Mouse (Mus musculus) T-cell, adult 2 months (primary cell): Measurements from ENCODE around the gene Tcte2.
"Not testable (repeated sequence)": the region's sequence is repeated elsewhere in the genome, so short reads cannot be mapped to it uniquely, and the experiment has no call there.

Source experiments
- DNase-seq: peaks from one replicate; pipeline ENCODE4 v3.0.0; 2022; ENCODE audit warnings: low spot score

Gene Tcte2

DNA sequence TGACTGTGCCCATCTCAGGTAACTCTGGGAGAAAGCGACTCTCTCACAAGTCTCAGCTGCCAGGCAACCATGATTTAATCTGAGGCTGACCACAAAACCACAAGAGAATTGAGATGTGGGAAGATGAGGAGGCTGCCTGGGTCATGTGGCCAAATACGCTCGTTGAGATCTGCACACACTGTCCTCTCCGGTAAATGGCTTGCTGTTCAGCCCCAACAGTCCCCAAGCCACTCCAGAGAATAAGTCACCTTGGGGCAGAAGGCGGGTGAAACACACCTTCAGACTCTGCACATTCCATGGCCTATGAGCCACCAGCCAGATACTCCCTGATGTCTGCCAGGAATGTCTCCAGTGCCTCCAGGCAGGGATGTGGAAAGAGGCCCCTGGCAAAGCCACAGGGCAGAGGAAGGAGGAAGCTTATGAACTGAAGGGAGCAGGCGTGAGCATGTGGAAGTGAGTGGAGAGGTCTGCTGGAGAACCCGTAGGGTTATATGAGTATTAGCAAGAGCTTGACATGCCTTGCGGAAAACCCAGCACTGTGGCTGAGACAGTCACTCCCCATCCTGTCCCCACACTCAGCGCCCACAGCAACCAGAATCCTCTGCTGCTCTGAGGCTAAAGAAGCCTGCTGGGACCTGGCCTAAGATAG is 79.1 kb downstream of the Tcte2 start:
- DNase-seq: peak; percentile 39

DNA sequence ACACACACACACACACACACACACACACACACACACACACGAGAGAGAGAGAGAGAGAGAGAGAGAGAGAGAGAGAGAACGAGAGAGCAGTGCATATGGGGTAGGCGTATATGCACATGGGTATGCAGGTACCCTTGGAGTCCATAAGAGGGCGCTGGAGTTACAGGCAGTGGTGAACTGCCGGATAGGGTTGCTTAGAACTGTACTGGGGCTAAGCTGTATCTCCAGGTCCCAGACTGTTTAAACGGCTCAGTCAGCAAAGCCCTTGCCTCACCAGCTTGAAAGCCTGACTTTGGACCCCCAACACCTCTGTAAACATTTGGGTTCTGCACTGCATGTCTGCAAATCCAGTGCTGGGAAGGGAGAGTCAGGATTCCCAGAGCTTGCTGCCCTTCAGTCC is 79.9 kb downstream of the Tcte2 start:
- no peak for DNase-seq

- DNase-seq: no peak
Measured at GRCm38 (mm10) chr17:13681126-13681525, 80.5 kb downstream of the Tcte2 start.

DNA sequence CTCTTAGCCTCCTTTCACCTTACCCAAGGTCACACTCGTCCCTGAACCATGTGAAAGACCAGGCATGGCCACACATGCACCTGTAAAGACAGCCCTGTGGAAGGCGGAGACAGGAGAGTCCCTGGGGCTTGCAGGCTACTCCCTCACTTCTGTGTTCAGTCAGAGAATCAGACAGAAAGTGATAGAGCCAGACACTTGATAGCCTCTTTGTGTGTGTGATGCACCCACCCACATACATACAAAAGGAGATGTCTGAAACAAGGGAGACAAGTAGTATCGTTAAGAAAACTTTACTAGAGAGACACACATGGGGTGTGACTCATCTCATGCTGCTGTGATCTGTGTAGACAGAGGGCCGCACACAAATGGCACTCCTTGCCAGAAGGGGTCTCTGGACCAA is 81.3 kb downstream of the Tcte2 start:
- no peak for DNase-seq

DNA sequence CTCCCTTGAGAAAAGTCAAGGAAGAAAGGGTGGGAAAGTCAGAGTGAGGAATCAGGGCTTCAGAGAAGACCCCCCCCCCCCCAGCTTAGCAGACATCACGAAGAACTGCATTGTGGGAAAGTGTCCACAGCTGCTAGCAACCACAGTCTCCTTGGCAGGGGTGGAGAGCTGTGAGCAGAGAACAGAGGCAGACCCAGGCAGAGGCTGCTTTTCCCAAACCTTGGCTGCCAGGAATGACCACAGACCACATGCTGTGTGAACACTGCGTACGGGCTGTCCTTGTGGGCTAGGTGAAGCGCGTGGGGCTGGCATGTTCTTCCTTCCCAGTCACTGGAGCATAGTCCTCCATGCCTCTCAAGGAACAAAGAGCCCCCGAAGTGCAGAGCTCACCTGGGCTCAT is 81.9 kb downstream of the Tcte2 start:
- DNase-seq: no peak

- DNase-seq: no peak
Measured at GRCm38 (mm10) chr17:13677225-13678148, 84.1 kb downstream of the Tcte2 start.

DNA sequence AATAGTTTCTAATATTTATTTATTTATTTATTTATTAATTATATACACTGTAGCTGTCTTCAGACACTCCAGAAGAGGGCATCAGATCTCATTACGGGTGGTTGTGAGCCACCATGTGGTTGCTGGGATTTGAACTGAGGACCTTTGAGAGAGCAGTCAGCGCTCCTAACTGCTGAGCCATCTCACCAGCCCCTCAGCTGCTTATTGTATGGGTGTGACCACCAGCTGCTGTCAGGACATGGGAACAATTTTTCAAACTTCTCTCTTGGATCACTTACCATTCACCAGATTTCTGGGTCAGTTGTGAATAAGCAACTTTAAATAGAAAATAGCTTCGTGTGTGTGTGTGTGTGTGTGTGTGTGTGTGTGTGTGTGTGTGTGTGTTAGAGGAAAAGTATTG is 85.5 kb downstream of the Tcte2 start:
- not testable (repeated sequence) for DNase-seq

DNA sequence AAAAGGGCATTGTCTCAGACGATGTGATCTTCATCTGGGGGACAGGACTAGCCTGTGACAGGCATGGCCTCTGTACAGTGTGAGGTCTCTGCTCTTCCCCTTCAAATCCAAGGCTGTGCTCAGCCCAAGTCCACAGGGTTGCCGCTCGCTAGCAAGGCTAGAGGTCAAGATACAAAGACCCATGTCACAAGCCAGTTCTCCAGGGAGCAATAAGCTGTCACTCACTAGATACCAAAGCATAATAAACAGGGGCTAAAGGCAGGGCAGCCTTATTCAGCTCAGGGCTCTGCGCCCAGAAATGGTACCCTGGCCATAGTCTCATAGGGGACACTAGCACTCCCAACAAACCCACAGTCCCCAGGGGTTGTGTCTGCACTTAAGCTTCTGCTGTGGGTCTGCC is 86.0 kb downstream of the Tcte2 start:
- DNase-seq: no peak

DNA sequence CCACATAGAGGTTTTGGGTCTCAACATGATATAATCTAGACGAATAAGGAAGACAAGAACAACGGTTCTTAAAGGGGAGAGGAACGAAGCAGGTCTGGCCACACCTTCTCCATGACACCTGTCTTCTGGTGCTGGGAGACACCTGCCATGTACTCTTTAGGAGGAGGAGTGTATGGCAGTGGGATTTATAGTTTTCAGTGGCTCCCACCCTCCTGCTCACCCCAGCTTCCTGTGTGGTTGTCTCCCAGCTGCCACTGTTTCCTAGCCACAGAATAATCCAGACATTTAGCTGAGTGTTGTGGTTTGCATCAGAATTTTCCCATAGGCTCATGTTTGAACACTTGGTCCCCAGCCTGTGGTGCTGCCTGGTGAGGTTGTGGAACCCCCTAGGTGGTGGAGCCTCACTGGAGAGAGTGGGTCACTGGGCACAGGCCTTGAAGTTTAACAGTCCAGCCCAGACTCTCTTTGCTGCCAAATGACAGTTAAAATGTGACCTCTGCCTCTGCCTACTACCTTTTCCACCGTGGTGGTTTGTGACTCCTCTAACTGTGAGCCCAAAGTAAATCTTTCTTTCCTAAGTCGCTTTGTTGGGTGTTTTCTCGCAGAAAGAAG is 86.8 kb downstream of the Tcte2 start:
- no peak for DNase-seq

GRCm38 (mm10) chr17:13671732-13672131 is 89.9 kb downstream of the Tcte2 start:
- no peak for DNase-seq

GRCm38 (mm10) chr17:13670227-13670626 is 91.4 kb downstream of the Tcte2 start:
- DNase-seq: no peak

- no peak for DNase-seq
Measured at GRCm38 (mm10) chr17:13669206-13669605, 92.4 kb downstream of the Tcte2 start.

DNA sequence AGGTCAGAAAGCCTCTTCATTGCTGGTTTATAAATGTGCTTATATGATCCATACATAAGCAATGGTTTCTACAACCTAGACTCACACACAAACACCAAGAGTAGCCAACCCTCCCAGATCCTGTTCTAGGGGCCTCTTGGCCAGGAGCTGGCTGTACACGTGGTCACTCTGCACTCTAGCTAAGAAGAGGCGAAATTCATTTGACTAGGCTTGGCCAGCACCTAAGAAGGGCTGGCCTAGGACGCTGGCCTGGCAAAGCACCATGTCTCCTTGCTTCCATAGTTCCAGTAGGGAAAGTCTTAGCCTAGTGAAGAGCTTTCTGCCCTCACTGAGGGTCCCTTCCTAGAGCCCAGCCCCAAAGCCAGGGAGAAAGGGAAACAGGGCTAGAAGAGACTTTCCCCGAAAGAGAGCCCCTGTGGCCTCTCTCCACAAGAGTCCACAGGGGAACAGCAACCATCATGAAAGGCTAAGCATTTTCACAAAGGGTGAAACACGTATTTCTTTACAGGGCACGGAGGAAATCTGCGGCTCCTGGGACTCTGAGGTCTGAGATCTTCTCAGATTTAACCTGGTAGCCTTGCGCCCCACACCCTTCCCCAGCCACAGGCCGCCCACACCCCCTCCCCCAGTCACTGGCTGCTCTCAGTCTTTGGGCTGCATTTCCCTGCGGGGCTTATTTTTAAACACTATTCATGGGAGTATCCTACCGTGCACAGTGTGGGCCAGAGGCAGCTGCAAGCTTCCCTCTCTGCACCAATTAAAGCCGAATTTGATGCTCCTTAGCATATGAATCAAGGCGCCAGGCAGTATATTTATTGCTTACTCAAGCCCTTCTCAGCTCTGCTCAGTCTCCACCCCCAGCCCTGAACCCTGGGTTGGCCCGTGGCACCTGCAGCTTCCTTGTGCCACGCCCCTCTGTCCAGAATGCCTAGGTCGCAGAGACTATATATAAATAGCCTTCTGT is 93.3 kb downstream of the Tcte2 start:
- DNase-seq: no peak

DNA sequence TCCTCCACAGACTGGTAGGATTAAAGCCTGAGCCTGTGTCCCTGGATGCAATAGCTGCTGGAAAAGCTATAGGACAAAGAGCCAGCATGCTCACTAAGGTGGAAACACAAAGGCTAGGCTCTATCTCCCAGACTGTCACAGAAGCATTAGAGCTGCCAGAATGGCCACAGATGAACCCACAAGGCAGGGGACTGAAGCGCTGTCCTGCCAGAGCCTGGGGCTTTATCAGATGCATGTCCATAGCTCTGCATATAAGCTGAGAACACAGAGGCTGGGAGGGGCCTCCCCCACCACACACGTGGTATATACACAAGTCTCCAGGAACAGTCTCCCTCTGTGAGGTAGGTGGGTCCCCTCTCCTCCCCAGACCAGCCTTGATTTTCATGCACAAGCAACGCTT is 94.6 kb downstream of the Tcte2 start:
- no peak for DNase-seq

GRCm38 (mm10) chr17:13665731-13666130 is 95.9 kb downstream of the Tcte2 start:
- no peak for DNase-seq

DNA sequence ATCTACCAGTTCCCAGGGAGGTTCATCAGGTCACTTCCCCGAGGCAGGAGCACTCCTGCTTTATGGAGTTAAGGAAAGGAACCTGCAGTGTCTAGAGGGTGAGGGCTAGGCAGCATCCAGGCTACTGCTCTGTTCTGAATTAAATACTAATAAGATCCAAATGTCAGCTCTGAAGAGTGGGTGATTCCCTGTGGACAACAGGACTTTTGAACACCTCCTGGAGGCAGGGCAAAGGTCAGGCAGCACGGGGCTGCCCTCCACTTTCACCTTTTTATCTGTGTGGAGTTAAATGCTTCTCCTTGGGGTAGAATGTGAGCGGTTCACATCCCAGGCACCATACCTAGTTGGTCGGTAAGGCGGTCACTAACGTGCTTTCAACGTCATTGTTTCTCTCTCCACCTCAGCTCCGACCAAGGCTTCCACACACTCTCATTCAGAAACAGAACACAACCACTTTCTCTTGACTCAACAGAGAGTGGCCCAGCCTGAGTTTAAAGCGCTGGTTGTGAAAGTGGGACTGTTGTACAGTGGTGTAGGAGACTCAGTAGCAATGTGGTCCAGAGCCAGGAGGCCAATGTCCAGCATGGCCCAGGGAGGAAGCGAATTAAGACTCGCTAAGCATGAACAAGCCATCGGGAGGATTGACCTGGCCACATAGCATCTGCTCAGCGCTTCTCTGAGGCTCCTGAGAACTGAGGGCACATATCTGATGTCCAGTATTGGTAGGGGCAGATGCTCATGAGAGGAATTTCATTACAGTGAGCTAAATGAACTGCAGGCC is 98.0 kb downstream of the Tcte2 start:
- no peak for DNase-seq
